8 mouse cellular contexts compared by ENCODE assay signal in the genomic region with DNA sequence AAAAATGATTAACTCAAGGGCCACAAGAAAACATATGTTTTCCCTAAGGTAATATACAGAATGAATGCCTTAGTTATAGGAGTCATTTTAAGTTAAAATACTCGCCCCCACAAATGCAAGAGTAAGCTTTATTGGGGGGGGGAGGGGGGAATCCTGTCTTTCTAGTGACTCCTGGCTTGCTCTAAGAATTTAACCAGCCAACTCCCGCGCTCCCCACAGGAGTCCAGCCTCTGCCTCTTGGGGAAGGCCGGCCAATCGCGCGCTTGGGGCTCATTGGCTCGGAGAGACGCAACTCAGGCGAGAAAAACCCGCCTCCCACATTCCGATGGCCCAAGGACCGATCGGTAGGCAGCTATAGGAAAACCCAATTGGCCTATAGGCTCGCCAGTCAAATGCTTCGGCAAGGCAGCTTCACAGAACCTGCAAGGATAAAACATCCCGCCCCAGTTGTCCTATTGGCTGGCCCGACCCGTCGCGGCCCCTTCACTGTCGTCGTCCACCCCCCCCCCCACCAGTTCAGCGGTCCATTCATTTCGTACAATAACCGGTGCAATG. TPM values are rescaled to one million over a fixed set of nuclear protein-coding genes. Genes with fewer than 3 reads are reported as not detected.
A peak's percentile ranks its signal among the peaks of the same experiment; 100 is the strongest.
DNase-seq lines count a peak whose midpoint lies in the region; ATAC-seq and TF ChIP-seq lines count a peak whose summit lies in the region.

No protein-coding gene starts in this region.

- peak overlapping the region; percentile 71 for H3K4me2 ChIP-seq in hindbrain, postnatal 0 days (ENCODE audit: low read depth, low read length)

- peak overlapping the region; percentile 98 for H3K27ac ChIP-seq in hindbrain, postnatal 0 days

- peak overlapping the region; percentile 85 for H3K9ac ChIP-seq in hindbrain, postnatal 0 days (replicated peaks; ENCODE audit: low read length)

- H3K4me3 ChIP-seq in hindbrain, postnatal 0 days (ENCODE audit: low read length), result peak overlapping the region; percentile 68

- 1% methylated on average over 26 of the region's 26 CpGs for WGBS in hindbrain, postnatal 0 days

- no peaks in the 10 kb centered on the region for H3K4me1 ChIP-seq in hindbrain, postnatal 0 days (ENCODE audit: insufficient read depth, low read length)

- ATAC-seq in activated CD4-positive, CD25-positive, alpha-beta regulatory T cell, adult 4 months, result peak; percentile 69
- peak; percentile 75 for ATAC-seq in common myeloid progenitor, adult 5-6 weeks (replicated peaks; ENCODE audit: low read depth, poor library complexity, severe bottlenecking)
- ATAC-seq in hindbrain, postnatal 0 days, result peak; percentile 90

- no peaks in the 10 kb centered on the region for H3K9me3 ChIP-seq in hindbrain, postnatal 0 days (ENCODE audit: low read length)

- TF ChIP-seq CTCF in hindbrain, postnatal 0 days (IDR thresholded peaks at IDR 0.05; ENCODE audit: low read depth), result no peak

- peaks cover 20% of the 10 kb centered on the region for H3K36me3 ChIP-seq in hindbrain, postnatal 0 days (ENCODE audit: insufficient read depth, low read length)

- H3K27me3 ChIP-seq in hindbrain, postnatal 0 days (ENCODE audit: insufficient read depth, low read length), result no peaks in the 10 kb centered on the region

- peak; percentile 93 for DNase-seq in gastrocnemius, adult 18-20 months (ENCODE audit: low spot score)
- DNase-seq in hindbrain, postnatal 0 days (ENCODE audit: low spot score), result peak; percentile 98
- peak; percentile 94 for DNase-seq in left cerebral cortex, adult 18-20 months (ENCODE audit: low spot score in 2 of 2)
- DNase-seq in lung, postnatal 4 days, result peak; percentile 96 to 97
- peak; percentile 82 for DNase-seq in retina, postnatal 7 days (ENCODE audit: low read depth, low spot score)
- peak; percentile 79 to 89 for DNase-seq in urinary bladder, adult 18-20 months (ENCODE audit: low spot score in 2 of 2)

RNA-seq across cellular contexts. Expression of a gene that starts 0.4 kb away (rescaled TPM):
- polyA plus RNA-seq in activated CD4-positive, CD25-positive, alpha-beta regulatory T cell, adult 4 months (2017; shearing (Covaris generic)), result 10 to 100 TPM; 30.9 to 34.2 TPM
- 248 and 261 TPM in 2 replicates for total RNA-seq in common myeloid progenitor, adult 5-6 weeks (2017)
- total RNA-seq in gastrocnemius, adult 18-20 months (2021), result 10 to 100 TPM; 25.4 to 35.6 TPM
- 125 and 134 TPM in 2 replicates for total RNA-seq in hindbrain, postnatal 0 days (2014; rRNA removed)
- polyA plus RNA-seq in hindbrain, postnatal 0 days (2015; fragmentation: Nextera tagmentation; extraction: Ambion mirVana), result 95.3 and 98.1 TPM in 2 replicates
- 100 to 1,000 TPM; 181 to 182 TPM for total RNA-seq in left cerebral cortex, adult 18-20 months (2021)

RNA-seq across cellular contexts. Expression of a gene that starts 1.0 kb away (rescaled TPM):
- polyA plus RNA-seq in activated CD4-positive, CD25-positive, alpha-beta regulatory T cell, adult 4 months (2017; shearing (Covaris generic)), result 100 to 1,000 TPM; 335 to 345 TPM
- total RNA-seq in common myeloid progenitor, adult 5-6 weeks (2017), result 1,831 and 1,833 TPM in 2 replicates
- total RNA-seq in gastrocnemius, adult 18-20 months (2021), result 10 to 100 TPM; 77.2 to 94.8 TPM
- total RNA-seq in hindbrain, postnatal 0 days (2014; rRNA removed), result 117 and 148 TPM in 2 replicates
- 596 and 630 TPM in 2 replicates for polyA plus RNA-seq in hindbrain, postnatal 0 days (2015; fragmentation: Nextera tagmentation; extraction: Ambion mirVana)
- 100 to 1,000 TPM; 232 to 268 TPM for total RNA-seq in left cerebral cortex, adult 18-20 months (2021)

RNA-seq across cellular contexts. Expression of a gene that starts 19.0 kb away (rescaled TPM):
- 1 to 10 TPM; 1.2 TPM for polyA plus RNA-seq in activated CD4-positive, CD25-positive, alpha-beta regulatory T cell, adult 4 months (2017; shearing (Covaris generic))
- 121 and 135 TPM in 2 replicates for total RNA-seq in common myeloid progenitor, adult 5-6 weeks (2017)
- not detected for total RNA-seq in gastrocnemius, adult 18-20 months (2021)
- total RNA-seq in hindbrain, postnatal 0 days (2014; rRNA removed), result 0.63 TPM in 1 of 2 replicates, not detected in the other
- 0.20 and 0.33 TPM in 2 replicates for polyA plus RNA-seq in hindbrain, postnatal 0 days (2015; fragmentation: Nextera tagmentation; extraction: Ambion mirVana)
- under 1 TPM in 1 of 2 experiments, not detected in 1; 0.40 TPM for total RNA-seq in left cerebral cortex, adult 18-20 months (2021)

RNA-seq across cellular contexts. Expression of a gene that starts 33.3 kb away (rescaled TPM):
- 100 to 1,000 TPM; 231 to 266 TPM for polyA plus RNA-seq in activated CD4-positive, CD25-positive, alpha-beta regulatory T cell, adult 4 months (2017; shearing (Covaris generic))
- 53.8 and 55.5 TPM in 2 replicates for total RNA-seq in common myeloid progenitor, adult 5-6 weeks (2017)
- 10 to 100 TPM; 35.8 to 37.3 TPM for total RNA-seq in gastrocnemius, adult 18-20 months (2021)
- 149 and 155 TPM in 2 replicates for total RNA-seq in hindbrain, postnatal 0 days (2014; rRNA removed)
- 181 TPM in 2 replicates for polyA plus RNA-seq in hindbrain, postnatal 0 days (2015; fragmentation: Nextera tagmentation; extraction: Ambion mirVana)
- 10 to 100 TPM; 93.5 to 97.5 TPM for total RNA-seq in left cerebral cortex, adult 18-20 months (2021)

Comparison
In these comparisons a context has a peak if more than half of its experiments do, and no peak if none do; other contexts are left out.
1. Peak in every context shown above with its lines: DNase-seq, ATAC-seq, H3K4me3 ChIP-seq and H3K27ac ChIP-seq.
2. RNA of a gene that starts 19.0 kb away (total RNA-seq): 121 to 135 TPM in common myeloid progenitor, adult 5-6 weeks; 0.63 TPM in hindbrain, postnatal 0 days, 0.40 TPM in left cerebral cortex, adult 18-20 months and not detected in gastrocnemius, adult 18-20 months; every median in the first group is over 10 times any median in the second.